Mouse (Mus musculus) A20 (cell line): ENCODE results near the gene Zcwpw1.
A peak's percentile ranks its signal among the peaks of the same experiment; 100 is the strongest.

Experiments used
- DNase-seq: peaks from one replicate; pipeline ENCODE4 v3.0.0-alpha.2; 2011; ENCODE audit warnings: low read depth, low spot score

The Zcwpw1 gene

DNA sequence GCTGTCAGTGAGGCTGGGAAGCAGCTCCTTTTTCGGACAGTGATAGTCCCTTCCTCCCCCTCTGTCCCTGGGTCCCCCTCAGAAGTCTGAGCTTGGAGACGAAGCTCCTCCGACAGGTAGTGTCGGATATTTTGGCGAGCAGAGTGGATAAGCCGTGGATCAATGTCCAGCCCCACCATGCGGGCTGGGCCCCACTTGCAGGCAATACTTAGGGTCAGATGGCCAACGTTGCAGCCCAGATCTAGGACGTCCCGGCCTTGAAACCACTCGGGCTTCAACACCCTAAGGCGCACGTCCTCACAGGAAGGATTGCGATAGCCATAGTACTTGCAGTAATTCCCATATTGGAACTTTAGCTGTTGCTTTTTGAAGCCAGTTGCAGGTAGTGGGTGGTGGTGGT, 3.1 kb upstream of the Zcwpw1 start:
- DNase-seq = no peak

DNA sequence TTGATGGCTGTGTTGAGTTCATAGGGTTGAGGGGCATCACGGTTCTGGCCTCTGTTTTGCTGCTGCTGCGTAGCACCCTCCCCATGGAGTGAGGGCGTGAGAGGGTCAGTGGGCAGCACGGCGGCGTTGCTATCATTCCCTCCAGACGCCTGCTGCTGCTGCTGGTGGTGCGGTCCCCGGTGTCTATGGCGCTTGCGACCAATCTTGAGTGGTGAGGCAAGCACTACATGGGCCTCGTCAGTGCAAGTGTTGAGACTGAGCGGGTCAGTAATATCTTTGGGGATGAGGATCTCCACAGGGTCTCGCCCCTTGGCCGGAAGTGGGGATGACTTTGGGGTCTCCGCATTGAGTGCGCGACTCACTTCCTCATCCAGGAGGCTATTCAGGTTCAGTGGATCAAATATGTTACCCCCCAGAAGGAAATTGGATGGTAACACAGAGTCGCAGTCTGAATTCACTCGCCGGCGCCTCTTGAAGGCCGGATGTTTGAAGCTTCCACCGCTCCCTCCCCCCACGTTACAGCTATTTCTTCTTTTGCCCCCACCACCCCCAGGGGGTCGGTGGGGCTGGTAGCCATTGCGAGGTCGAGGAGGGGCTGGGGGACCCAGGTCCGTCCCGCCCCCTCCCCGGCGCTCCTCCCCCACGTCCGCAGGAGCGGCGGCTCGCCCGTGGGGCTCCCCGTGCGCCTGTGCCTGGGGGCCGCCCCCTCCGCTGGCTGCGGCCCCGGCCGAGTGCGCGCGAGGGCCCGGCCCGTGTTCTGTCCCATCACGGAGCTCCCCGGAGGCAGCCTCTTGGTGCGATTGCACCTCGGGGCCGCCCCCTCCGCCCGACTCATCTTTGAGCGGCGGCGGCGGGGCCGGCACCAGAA, 2.2 kb upstream of the Zcwpw1 start:
- no peak for DNase-seq

GRCm38 (mm10) chr5:137786109-137786942, 1.3 kb upstream of the Zcwpw1 start:
- DNase-seq = peak; percentile 100

- DNase-seq = peak; percentile 75
Observed at GRCm38 (mm10) chr5:137788171-137788570, 573 bp downstream of the Zcwpw1 start.

- peak; percentile 64 for DNase-seq
Observed at GRCm38 (mm10) chr5:137788946-137789531, 1.4 kb downstream of the Zcwpw1 start.

DNA sequence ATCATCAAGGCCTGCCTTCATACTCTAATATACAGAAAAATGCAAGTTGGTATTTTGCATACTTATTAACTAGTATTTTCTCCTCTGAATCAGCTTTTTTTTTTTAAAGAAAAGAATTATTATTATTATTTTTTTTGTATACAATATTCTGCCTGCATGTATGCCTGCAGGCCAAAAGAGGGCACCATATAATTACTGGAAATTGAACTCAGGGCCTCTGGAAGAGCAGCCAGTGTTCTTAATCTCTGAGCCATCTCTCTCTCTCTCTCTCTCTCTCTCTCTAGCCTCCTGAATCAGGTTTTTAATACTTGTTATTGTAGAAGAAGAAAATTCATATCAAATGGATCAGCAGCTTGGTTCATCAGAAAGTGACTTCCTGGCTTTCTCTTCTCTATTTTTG, 4.0 kb downstream of the Zcwpw1 start:
- no peak for DNase-seq

DNA sequence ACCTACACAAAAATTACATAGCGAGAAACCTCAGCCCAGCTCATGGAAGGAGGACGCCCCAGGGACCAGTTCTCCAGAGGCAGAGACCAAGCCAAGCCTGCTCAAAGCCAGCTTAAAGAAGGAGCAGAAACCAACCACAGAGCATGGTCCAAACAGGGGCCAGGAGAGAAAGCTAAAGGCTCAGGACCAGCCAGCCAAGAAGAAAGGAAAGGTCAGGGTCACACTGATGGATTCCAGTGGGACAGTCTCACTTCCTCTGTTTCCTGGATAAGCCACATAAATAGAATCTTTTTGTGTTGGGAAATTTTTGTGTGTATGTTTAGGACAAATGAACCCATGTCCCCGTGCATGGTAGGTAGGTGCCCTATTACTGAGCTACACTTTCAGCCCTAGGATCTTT, 9.0 kb downstream of the Zcwpw1 start:
- no peak for DNase-seq

DNA sequence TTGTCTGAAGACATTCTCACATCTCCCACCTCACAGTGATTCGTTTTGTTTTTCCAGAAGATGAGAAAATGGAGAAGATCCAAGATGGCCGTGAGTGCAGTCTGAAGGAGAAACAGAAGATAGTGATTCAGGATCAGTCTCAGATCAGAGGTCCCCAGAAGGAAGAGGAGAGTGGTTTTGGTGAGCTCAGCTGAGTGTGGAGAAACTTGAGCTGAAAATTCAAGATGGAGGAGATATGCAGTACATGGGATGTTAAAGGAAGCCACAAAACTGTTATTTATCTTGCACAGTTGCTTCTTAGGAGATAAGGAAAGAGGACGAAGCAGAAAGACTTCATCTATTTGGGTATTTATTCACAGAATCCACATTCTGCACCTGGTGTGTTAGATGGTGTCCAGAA, 13.3 kb downstream of the Zcwpw1 start:
- no peak for DNase-seq

GRCm38 (mm10) chr5:137806158-137806557, 18.6 kb downstream of the Zcwpw1 start:
- DNase-seq = no peak

- DNase-seq = no peak
Observed at GRCm38 (mm10) chr5:137808316-137808715, 20.7 kb downstream of the Zcwpw1 start.

GRCm38 (mm10) chr5:137817466-137818222, 30.0 kb downstream of the Zcwpw1 start:
- no peak for DNase-seq

DNA sequence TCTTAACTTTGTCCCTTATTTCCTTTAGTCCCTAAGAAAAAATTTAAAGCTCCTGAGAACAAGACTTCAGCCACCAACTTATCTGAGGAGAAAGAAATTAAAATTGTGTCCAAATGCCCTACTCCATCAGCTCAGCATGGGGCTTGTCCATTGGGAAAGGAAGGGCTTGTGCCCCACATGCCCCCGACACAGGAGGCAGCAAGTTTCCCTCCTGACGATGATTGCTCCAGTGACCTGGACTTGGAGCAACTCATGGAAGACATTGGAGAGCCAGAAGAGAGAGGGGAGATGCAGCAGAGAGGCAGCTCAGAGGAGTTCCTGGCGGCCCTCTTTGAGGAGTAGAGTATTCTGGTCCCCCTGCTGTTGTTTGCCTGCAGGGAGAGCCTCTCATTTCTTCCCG, 34.5 kb downstream of the Zcwpw1 start:
- no peak for DNase-seq

GRCm38 (mm10) chr5:137822602-137823001, 35.0 kb downstream of the Zcwpw1 start:
- peak; percentile 9 for DNase-seq

GRCm38 (mm10) chr5:137823455-137824045, 36.0 kb downstream of the Zcwpw1 start:
- DNase-seq = no peak

DNA sequence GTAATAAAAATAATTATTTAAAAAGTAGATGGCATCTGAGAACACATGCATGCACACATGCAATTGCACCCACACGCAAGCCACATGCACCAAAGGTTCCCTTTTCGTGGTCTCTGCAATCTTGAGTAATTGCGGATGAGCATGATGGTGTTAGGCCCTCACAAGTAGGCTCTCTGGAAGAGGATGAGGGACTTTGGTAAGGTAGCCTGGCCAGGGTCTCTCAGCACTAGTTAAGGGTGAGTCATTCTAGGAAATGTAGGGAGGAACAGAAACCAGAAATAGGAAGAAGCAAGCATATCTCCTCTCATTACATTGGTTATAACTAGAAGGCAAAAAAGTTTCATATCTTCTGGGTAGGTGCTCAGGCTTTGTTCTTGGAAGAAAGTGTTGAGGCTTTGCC, 37.4 kb downstream of the Zcwpw1 start:
- peak; percentile 62 for DNase-seq

GRCm38 (mm10) chr5:137825971-137826370, 38.4 kb downstream of the Zcwpw1 start:
- DNase-seq = no peak

DNA sequence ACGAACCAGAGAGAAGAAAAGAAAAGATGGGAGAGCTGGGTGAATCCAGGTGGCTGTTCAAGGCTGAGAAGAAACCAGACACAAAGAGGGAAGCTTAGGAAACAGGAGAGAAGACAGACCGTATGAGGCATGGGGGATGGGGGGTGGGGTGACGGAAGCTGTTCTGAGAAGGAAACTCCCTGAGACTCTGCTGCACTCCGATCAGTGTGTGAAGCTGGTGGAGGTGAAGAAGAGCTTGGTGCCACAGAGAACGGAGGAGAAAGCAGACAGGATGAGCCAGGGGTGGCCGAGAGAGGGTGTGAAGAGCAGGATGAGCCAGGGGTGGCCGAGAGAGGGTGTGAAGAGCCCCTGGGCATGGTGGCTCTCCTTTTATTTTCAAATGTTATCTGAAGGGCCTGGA, 38.8 kb downstream of the Zcwpw1 start:
- DNase-seq = no peak

- no peak for DNase-seq
Observed at GRCm38 (mm10) chr5:137828694-137829093, 41.1 kb downstream of the Zcwpw1 start.

DNA sequence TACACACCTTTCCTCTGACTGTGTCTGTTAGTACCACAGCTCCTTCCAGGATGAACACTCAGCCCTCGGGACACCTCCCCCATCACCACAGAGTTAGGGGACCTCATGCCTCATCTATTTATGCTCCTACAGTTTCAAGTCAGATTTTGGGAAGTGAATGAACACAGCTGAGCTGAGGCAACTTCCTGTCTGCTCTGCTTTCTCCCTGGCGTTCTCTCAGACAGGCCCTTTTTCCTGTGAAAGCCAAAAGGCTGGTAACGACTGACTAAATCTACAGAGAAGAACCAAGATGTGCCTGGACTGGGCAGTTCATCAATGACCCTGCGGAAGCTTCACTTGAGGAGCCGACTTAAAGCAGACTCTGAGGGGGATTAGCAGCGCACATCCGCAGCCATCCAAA, 42.6 kb downstream of the Zcwpw1 start:
- DNase-seq = no peak

- no peak for DNase-seq
Observed at GRCm38 (mm10) chr5:137831106-137831505, 43.5 kb downstream of the Zcwpw1 start.

DNA sequence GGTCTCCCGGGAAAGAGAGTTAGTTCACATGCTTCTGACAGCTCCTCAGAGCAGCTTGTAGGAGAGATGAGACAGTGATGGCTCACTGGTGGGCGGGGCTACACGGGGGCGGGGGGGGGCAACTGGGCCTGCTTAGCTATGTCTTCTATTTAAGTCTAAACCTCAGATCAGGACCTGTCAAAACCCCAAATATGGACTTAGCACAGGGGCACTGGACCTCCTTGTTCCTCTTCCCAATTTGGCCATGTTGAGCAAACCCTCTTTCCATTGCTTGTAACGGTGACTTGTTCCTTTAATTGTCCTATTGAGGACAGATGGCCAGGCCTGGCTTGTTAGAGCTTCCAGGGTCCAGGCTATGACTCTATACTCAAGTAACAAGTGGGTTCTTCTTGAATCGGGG, 43.9 kb downstream of the Zcwpw1 start:
- no peak for DNase-seq
